19 mouse cellular contexts compared by ENCODE assay signal in the genomic region with DNA sequence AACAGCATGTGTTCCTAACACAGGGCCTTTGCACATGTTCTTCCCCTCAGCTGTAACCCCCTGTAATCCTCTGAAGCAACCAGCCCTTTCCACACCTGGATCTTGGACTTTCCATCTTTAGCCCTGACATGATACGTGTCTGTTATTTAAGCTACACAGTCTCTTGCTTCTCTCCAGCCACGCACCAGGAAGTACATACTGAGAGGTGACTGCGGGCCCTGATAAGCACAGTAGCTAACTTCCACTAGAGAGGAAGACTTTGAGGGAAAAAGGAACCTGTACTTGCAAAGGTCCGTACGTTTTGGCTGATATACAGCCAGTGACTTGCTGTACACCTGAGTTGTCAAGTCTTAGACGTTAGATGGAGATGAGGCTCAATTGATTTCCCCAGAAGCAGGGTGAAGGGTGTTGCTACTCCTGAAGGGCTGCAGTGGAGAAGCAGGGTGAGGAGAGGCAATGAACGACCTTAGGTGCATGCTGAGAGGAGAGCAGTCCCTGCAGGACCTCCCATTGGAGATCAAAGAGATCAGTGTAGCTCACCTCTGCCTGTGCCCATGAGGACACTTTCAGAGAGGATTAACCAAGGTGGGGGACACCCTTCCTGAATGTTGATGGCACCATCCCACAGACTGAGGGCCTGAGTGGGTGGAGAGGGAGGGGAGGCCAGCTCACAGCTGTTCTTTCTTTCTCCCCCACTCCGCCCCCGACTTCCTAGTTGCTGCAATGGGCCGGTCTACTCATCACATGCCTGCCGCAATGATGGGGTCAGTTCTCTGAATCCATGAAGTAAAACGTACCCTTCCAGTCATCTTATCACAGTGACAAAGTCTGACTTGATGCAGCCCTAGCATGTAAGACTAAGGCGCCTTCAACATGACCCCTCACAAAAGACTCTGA.
DNase-seq lines count a peak whose midpoint lies in the region; ATAC-seq and TF ChIP-seq lines count a peak whose summit lies in the region.
"Had no signal": no experiment of that assay in that cellular context is flagged by ENCODE, and none has a peak within 500 bp of the region (broad histone marks: within the 10 kb centered on the region; RNA-seq: fewer than 3 reads in every experiment).

No protein-coding gene starts in this region.

- 0 out of 2 replicates have a peak overlapping the region, but pooled peaks have one; percentile 6 for H3K27ac ChIP-seq in spleen, adult 2 months (ENCODE audit: insufficient read depth, low read length)
- H3K27ac ChIP-seq in bone marrow, adult 2 months (ENCODE audit: control insufficient read depth, insufficient read depth, low read depth, low read length, poor library complexity): peak overlapping the region; percentile 36
- no peak overlapping the region for H3K27ac ChIP-seq in heart, adult 2 months
- H3K27ac ChIP-seq in forebrain, embryonic 14.5 days (ENCODE audit: low read depth, low read length): no peak overlapping the region
- H3K27ac ChIP-seq: embryonic facial prominence, embryonic 12.5 days; heart, embryonic 15.5 days; hindbrain, embryonic 12.5 days; kidney, postnatal 0 days; neural tube, embryonic 13.5 days had no signal

- no peak for TF ChIP-seq CTCF in spleen, adult 2 months (IDR thresholded peaks at IDR 0.05; ENCODE audit: extremely low read depth, insufficient read depth, insufficient read length, insufficient replicate concordance)
- no peak for TF ChIP-seq CTCF in bone marrow, adult 2 months (IDR thresholded peaks at IDR 0.05; ENCODE audit: control insufficient read depth, insufficient read depth, low read length)
- no peak for TF ChIP-seq CTCF in heart, adult 2 months (IDR thresholded peaks at IDR 0.05)

- peaks cover 3% of the 10 kb centered on the region; the same call in 1 of the 2 replicates for H3K9me3 ChIP-seq in megakaryocyte, embryonic 14.5 days
- no peaks in the 10 kb centered on the region; the same call in 1 of the 2 replicates for H3K9me3 ChIP-seq in forebrain, embryonic 14.5 days (replicated peaks; ENCODE audit: control insufficient read depth, low read length)
- H3K9me3 ChIP-seq: embryonic facial prominence, embryonic 12.5 days; heart, embryonic 15.5 days; hindbrain, embryonic 12.5 days; neural tube, embryonic 13.5 days had no signal

- no peak for DNase-seq in spleen, adult 2 months (ENCODE audit: low read depth in 1 of 2, low spot score in 2 of 2)
- DNase-seq in spleen, adult 18-20 months: no peak
- no peak for DNase-seq in left cerebral cortex, postnatal 14 days (ENCODE audit: low spot score in 2 of 2)
- DNase-seq in heart, adult 2 months: no peak
- DNase-seq in forebrain, embryonic 14.5 days (ENCODE audit: low spot score): no peak
- DNase-seq: adrenal gland, postnatal 25 days; cerebellum, adult 8-10 months; heart, adult 18-20 months; layer of hippocampus, adult 9-11 months; lung, adult 2 months; right cerebral cortex, postnatal 25 days had no signal

- no peak overlapping the region for H3K4me3 ChIP-seq in spleen, adult 2 months (ENCODE audit: extremely low read depth, insufficient read depth, insufficient read length)
- H3K4me3 ChIP-seq in bone marrow, adult 2 months (replicated peaks; ENCODE audit: control insufficient read depth, low read depth, low read length): no peak overlapping the region
- H3K4me3 ChIP-seq in megakaryocyte, embryonic 14.5 days (replicated peaks): peak overlapping the region; percentile 0
- H3K4me3 ChIP-seq in heart, adult 2 months: no peak overlapping the region
- no peak overlapping the region for H3K4me3 ChIP-seq in forebrain, embryonic 14.5 days (ENCODE audit: low read depth, low read length)
- H3K4me3 ChIP-seq: embryonic facial prominence, embryonic 12.5 days; heart, embryonic 15.5 days; hindbrain, embryonic 12.5 days; neural tube, embryonic 13.5 days had no signal

- no peak for ATAC-seq in forebrain, embryonic 14.5 days
- ATAC-seq: forebrain, embryonic 16.5 days had no signal

- H3K9ac ChIP-seq in heart, adult 2 months (ENCODE audit: low read depth, low read length): no peak overlapping the region
- no peak overlapping the region for H3K9ac ChIP-seq in forebrain, embryonic 14.5 days (ENCODE audit: low read length)
- H3K9ac ChIP-seq: embryonic facial prominence, embryonic 12.5 days; heart, embryonic 15.5 days; hindbrain, embryonic 12.5 days; neural tube, embryonic 13.5 days had no signal

- TF ChIP-seq POLR2A in spleen, adult 2 months (IDR thresholded peaks at IDR 0.05; ENCODE audit: low read depth, low read length): no peak
- no peak for TF ChIP-seq POLR2A in bone marrow, adult 2 months (IDR thresholded peaks at IDR 0.05; ENCODE audit: borderline replicate concordance, control insufficient read depth, low read depth, low read length)
- no peak for TF ChIP-seq POLR2A in heart, adult 2 months (IDR thresholded peaks at IDR 0.05; ENCODE audit: insufficient read depth, low read depth, low read length)

- no peak overlapping the region for H3K4me2 ChIP-seq in forebrain, embryonic 14.5 days (ENCODE audit: low read length)
- H3K4me2 ChIP-seq: embryonic facial prominence, embryonic 12.5 days; heart, embryonic 15.5 days; hindbrain, embryonic 12.5 days; neural tube, embryonic 13.5 days had no signal

- H3K36me3 ChIP-seq in spleen, adult 2 months (ENCODE audit: control insufficient read depth, insufficient read depth, low read length): no peaks in the 10 kb centered on the region
- peaks cover 6% of the 10 kb centered on the region for H3K36me3 ChIP-seq in megakaryocyte, embryonic 14.5 days (replicated peaks; ENCODE audit: low read length)
- H3K36me3 ChIP-seq in heart, adult 2 months (ENCODE audit: control insufficient read depth, insufficient read depth, low read length): no peaks in the 10 kb centered on the region
- H3K36me3 ChIP-seq in forebrain, embryonic 14.5 days (ENCODE audit: control insufficient read depth, insufficient read depth, low read length): no peaks in the 10 kb centered on the region
- H3K36me3 ChIP-seq: embryonic facial prominence, embryonic 12.5 days; heart, embryonic 15.5 days; hindbrain, embryonic 12.5 days; neural tube, embryonic 13.5 days had no signal

- peaks cover 34% of the 10 kb centered on the region; the same call in 1 of the 2 replicates for H3K4me1 ChIP-seq in spleen, adult 2 months (ENCODE audit: control insufficient read depth, insufficient read depth, insufficient read length)
- peaks cover 11% of the 10 kb centered on the region for H3K4me1 ChIP-seq in bone marrow, adult 2 months (ENCODE audit: control insufficient read depth, insufficient read depth, low read length)
- peaks cover 97% of the 10 kb centered on the region for H3K4me1 ChIP-seq in megakaryocyte, embryonic 14.5 days
- H3K4me1 ChIP-seq in heart, adult 2 months (ENCODE audit: control insufficient read depth, insufficient read depth, low read length): peaks cover 3% of the 10 kb centered on the region; the same call in 1 of the 2 replicates
- no peaks in the 10 kb centered on the region for H3K4me1 ChIP-seq in forebrain, embryonic 14.5 days (ENCODE audit: control insufficient read depth, insufficient read depth, low read length)

- WGBS in spleen, adult 2 months: 40% methylated on average over 13 of the region's 13 CpGs
- 23% methylated on average over 13 of the region's 13 CpGs for WGBS in bone marrow, adult 2 months
- 71% methylated on average over 13 of the region's 13 CpGs for WGBS in heart, adult 2 months
- 83% methylated on average over 13 of the region's 13 CpGs for WGBS in forebrain, embryonic 14.5 days

- H3K79me2 ChIP-seq in heart, adult 2 months (replicated peaks; ENCODE audit: control insufficient read depth, insufficient read depth, low read length): no peaks in the 10 kb centered on the region

- no peaks in the 10 kb centered on the region for H3K27me3 ChIP-seq in spleen, adult 2 months (ENCODE audit: control insufficient read depth, insufficient read depth, low read length)
- H3K27me3 ChIP-seq in megakaryocyte, embryonic 14.5 days (replicated peaks): no peaks in the 10 kb centered on the region
- H3K27me3 ChIP-seq in heart, adult 2 months (ENCODE audit: control insufficient read depth, insufficient read depth, low read length): no peaks in the 10 kb centered on the region
- H3K27me3 ChIP-seq in forebrain, embryonic 14.5 days (replicated peaks; ENCODE audit: control insufficient read depth, insufficient read depth, low read length): no peaks in the 10 kb centered on the region
- H3K27me3 ChIP-seq: embryonic facial prominence, embryonic 12.5 days; heart, embryonic 15.5 days; hindbrain, embryonic 12.5 days; neural tube, embryonic 13.5 days had no signal

- TF ChIP-seq EP300 in heart, adult 2 months (IDR thresholded peaks at IDR 0.05; ENCODE audit: insufficient read depth, low read depth, low read length): no peak

- intact Hi-C loops in left cerebral cortex, postnatal 14 days (cut with DNase I): no loop called here
- intact Hi-C loops in heart, adult 2 months (cut with DNase I): no loop called here

Comparison
In these comparisons a context has a peak if more than half of its experiments do, and no peak if none do; other contexts are left out.
1. H3K27ac ChIP-seq: peak in spleen, adult 2 months (single experiment) and bone marrow, adult 2 months (single experiment); none in heart, adult 2 months (single experiment) and forebrain, embryonic 14.5 days (single experiment).